Mouse (Mus musculus): Measurements from ENCODE around the gene Fgd2. TPM values are rescaled to one million over a fixed set of nuclear protein-coding genes. Genes with fewer than 3 reads are reported as not detected.

Gene Fgd2
- polyA plus RNA-seq, 1 experiment from 2014 or later: 9.8 TPM

GRCm38 (mm10) chr17:29411821-29412425 lies 51.2 kb downstream of the Fgd2 start:
- ATAC-seq: no peak
- Histone ChIP-seq H3K36me3 (ENCODE audit: control insufficient read depth, insufficient read depth, low read length) (no peaks in the 10 kb centered on the region), H3K4me3 (ENCODE audit: low read length) (no peak overlapping the region), H3K9me3 (ENCODE audit: control insufficient read depth, low read length) (no peaks in the 10 kb centered on the region), H3K4me2 (ENCODE audit: low read depth, low read length) (no peak overlapping the region), H3K4me1 (ENCODE audit: control insufficient read depth, insufficient read depth, low read length) (peaks cover 14% of the 10 kb centered on the region), H3K27ac (ENCODE audit: low read length) (no peak overlapping the region), H3K27me3 (replicated peaks; ENCODE audit: control insufficient read depth, insufficient read depth, low read length) (no peaks in the 10 kb centered on the region), H3K9ac (ENCODE audit: low read depth, low read length) (no peak overlapping the region)
- WGBS: 49% methylated on average over 8 of the region's 8 CpGs

GRCm38 (mm10) chr17:29414566-29414965 lies 53.9 kb downstream of the Fgd2 start:
- Histone ChIP-seq H3K4me2 (ENCODE audit: low read depth, low read length) (no peak overlapping the region), H3K9ac (ENCODE audit: low read depth, low read length) (no peak overlapping the region), H3K4me3 (ENCODE audit: low read length) (no peak overlapping the region), H3K36me3 (ENCODE audit: control insufficient read depth, insufficient read depth, low read length) (no peaks in the 10 kb centered on the region), H3K27ac (ENCODE audit: low read length) (no peak overlapping the region), H3K27me3 (replicated peaks; ENCODE audit: control insufficient read depth, insufficient read depth, low read length) (no peaks in the 10 kb centered on the region), H3K9me3 (ENCODE audit: control insufficient read depth, low read length) (no peaks in the 10 kb centered on the region), H3K4me1 (ENCODE audit: control insufficient read depth, insufficient read depth, low read length) (peaks cover 14% of the 10 kb centered on the region)
- no peak for ATAC-seq
- 86% methylated on average over 2 of the region's 2 CpGs for WGBS

DNA sequence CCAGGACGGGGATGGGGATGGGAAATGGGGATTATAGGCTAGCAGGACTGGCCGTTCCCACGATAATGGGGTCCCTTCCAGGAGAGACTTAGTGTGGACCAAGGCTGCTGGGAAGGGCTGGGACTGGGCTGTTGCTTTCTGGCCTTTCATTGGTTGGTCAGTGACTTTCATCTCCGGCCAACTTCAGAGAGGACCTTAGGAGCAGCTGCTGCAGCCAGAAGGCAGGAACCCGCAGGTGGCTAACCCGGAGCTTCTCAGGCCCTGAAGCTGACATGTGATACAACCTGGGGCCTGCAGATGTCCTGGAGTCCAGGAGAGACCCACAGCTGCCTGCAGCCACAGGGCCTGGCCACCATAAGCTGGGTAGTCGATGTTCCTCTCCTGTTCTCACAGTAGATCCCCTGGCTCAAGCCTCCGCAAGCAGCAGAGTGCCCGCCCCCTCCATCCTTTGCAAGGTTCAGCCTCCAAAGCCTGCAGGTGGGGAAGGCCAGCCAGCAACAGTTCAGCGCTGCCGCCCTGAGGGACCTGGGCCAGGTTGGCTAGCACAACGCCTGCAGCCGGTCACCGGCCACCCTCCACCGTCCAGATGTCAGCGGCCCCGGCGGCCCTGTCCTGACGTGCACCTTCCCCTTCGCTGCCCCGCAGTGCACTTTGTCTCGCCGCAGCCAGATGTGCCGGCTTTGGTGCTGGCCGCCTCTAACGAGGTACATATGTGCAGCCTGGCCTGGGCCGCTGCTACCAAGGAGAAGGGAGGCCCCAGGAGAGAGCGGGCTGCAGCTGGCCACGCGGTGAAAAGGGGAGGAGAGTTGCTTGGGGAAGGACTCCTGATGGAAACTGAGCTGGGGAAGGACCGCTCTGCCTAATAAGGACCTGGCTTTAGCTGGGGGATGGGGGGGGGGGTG lies 55.3 kb downstream of the Fgd2 start:
- 18% methylated on average over 31 of the region's 31 CpGs for WGBS
- H3K9me3 ChIP-seq (ENCODE audit: control insufficient read depth, low read length): no peaks in the 10 kb centered on the region
- peaks cover 14% of the 10 kb centered on the region for H3K4me1 ChIP-seq (ENCODE audit: control insufficient read depth, insufficient read depth, low read length)
- peak overlapping the region; percentile 50; the same call in 1 of the 2 replicates for H3K27ac ChIP-seq (ENCODE audit: low read length)
- ATAC-seq: peak; percentile 78
- H3K9ac ChIP-seq (ENCODE audit: low read depth, low read length): peak overlapping the region; percentile 68
- H3K4me2 ChIP-seq (ENCODE audit: low read depth, low read length): peak overlapping the region; percentile 64
- H3K4me3 ChIP-seq (ENCODE audit: low read length): peak overlapping the region; percentile 32
- H3K27me3 ChIP-seq (replicated peaks; ENCODE audit: control insufficient read depth, insufficient read depth, low read length): no peaks in the 10 kb centered on the region
- H3K36me3 ChIP-seq (ENCODE audit: control insufficient read depth, insufficient read depth, low read length): no peaks in the 10 kb centered on the region

GRCm38 (mm10) chr17:29416757-29417156 lies 56.0 kb downstream of the Fgd2 start:
- Histone ChIP-seq H3K27ac (ENCODE audit: low read length) (no peak overlapping the region), H3K4me3 (ENCODE audit: low read length) (no peak overlapping the region), H3K27me3 (replicated peaks; ENCODE audit: control insufficient read depth, insufficient read depth, low read length) (no peaks in the 10 kb centered on the region), H3K36me3 (ENCODE audit: control insufficient read depth, insufficient read depth, low read length) (no peaks in the 10 kb centered on the region), H3K9ac (ENCODE audit: low read depth, low read length) (0 out of 2 replicates have a peak overlapping the region, but pooled peaks have one; percentile 68), H3K4me2 (ENCODE audit: low read depth, low read length) (no peak overlapping the region), H3K4me1 (ENCODE audit: control insufficient read depth, insufficient read depth, low read length) (peaks cover 14% of the 10 kb centered on the region), H3K9me3 (ENCODE audit: control insufficient read depth, low read length) (no peaks in the 10 kb centered on the region)
- WGBS: 48% methylated on average over 5 of the region's 5 CpGs
- ATAC-seq: peak; percentile 82

- H3K27me3 ChIP-seq (replicated peaks; ENCODE audit: control insufficient read depth, insufficient read depth, low read length): no peaks in the 10 kb centered on the region
- peaks cover 14% of the 10 kb centered on the region for H3K4me1 ChIP-seq (ENCODE audit: control insufficient read depth, insufficient read depth, low read length)
- ATAC-seq: no peak
- H3K27ac ChIP-seq (ENCODE audit: low read length): no peak overlapping the region
- H3K9me3 ChIP-seq (ENCODE audit: control insufficient read depth, low read length): no peaks in the 10 kb centered on the region
- no peak overlapping the region for H3K4me2 ChIP-seq (ENCODE audit: low read depth, low read length)
- no peak overlapping the region for H3K4me3 ChIP-seq (ENCODE audit: low read length)
- H3K36me3 ChIP-seq (ENCODE audit: control insufficient read depth, insufficient read depth, low read length): no peaks in the 10 kb centered on the region
- H3K9ac ChIP-seq (ENCODE audit: low read depth, low read length): no peak overlapping the region
- WGBS: 68% methylated on average over 3 of the region's 3 CpGs
Observed at GRCm38 (mm10) chr17:29418758-29419380, 58.2 kb downstream of the Fgd2 start.

GRCm38 (mm10) chr17:29419976-29420739 lies 59.4 kb downstream of the Fgd2 start:
- no peak overlapping the region for H3K4me2 ChIP-seq (ENCODE audit: low read depth, low read length)
- 72% methylated on average over 12 of the region's 12 CpGs for WGBS
- no peak overlapping the region for H3K4me3 ChIP-seq (ENCODE audit: low read length)
- H3K27me3 ChIP-seq (replicated peaks; ENCODE audit: control insufficient read depth, insufficient read depth, low read length): no peaks in the 10 kb centered on the region
- no peak overlapping the region for H3K9ac ChIP-seq (ENCODE audit: low read depth, low read length)
- no peak overlapping the region for H3K27ac ChIP-seq (ENCODE audit: low read length)
- H3K4me1 ChIP-seq (ENCODE audit: control insufficient read depth, insufficient read depth, low read length): peaks cover 14% of the 10 kb centered on the region
- no peak for ATAC-seq
- no peaks in the 10 kb centered on the region for H3K36me3 ChIP-seq (ENCODE audit: control insufficient read depth, insufficient read depth, low read length)
- H3K9me3 ChIP-seq (ENCODE audit: control insufficient read depth, low read length): no peaks in the 10 kb centered on the region

GRCm38 (mm10) chr17:29421319-29421718 lies 60.6 kb downstream of the Fgd2 start:
- Histone ChIP-seq H3K9me3 (ENCODE audit: control insufficient read depth, low read length) (no peaks in the 10 kb centered on the region), H3K27me3 (replicated peaks; ENCODE audit: control insufficient read depth, insufficient read depth, low read length) (no peaks in the 10 kb centered on the region), H3K36me3 (ENCODE audit: control insufficient read depth, insufficient read depth, low read length) (no peaks in the 10 kb centered on the region), H3K27ac (ENCODE audit: low read length) (no peak overlapping the region), H3K4me3 (ENCODE audit: low read length) (no peak overlapping the region), H3K4me2 (ENCODE audit: low read depth, low read length) (no peak overlapping the region), H3K4me1 (ENCODE audit: control insufficient read depth, insufficient read depth, low read length) (peaks cover 6% of the 10 kb centered on the region), H3K9ac (ENCODE audit: low read depth, low read length) (no peak overlapping the region)
- no peak for ATAC-seq
- 77% methylated on average over 3 of the region's 3 CpGs for WGBS

DNA sequence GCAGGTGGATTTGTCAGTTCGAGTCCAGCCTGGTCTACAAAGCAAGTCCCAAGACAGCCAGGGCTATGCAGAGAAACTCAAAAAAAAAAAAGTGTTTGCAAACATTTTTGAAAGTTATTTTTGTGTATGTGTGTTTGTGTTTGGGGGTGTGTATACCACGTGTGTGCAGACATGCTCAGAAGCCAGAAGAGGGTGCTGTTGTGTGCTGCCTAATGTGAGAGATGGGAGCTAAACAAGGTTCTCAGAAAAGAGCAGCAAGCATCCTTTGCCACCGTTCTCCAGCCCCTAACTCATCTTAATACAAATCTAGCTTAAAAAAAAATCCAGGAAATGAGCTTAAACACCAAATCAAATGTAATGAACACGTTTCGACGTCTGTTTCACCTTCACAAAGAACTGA lies 61.6 kb downstream of the Fgd2 start:
- WGBS: 87% methylated on average over 6 of the region's 6 CpGs
- ATAC-seq: no peak

More for the DNA sequence above, 61.6 kb downstream of the Fgd2 start:
- no peak overlapping the region for H3K4me3 ChIP-seq (ENCODE audit: low read length)
- H3K27me3 ChIP-seq (replicated peaks; ENCODE audit: control insufficient read depth, insufficient read depth, low read length): no peaks in the 10 kb centered on the region
- H3K27ac ChIP-seq (ENCODE audit: low read length): no peak overlapping the region
- H3K9me3 ChIP-seq (ENCODE audit: control insufficient read depth, low read length): no peaks in the 10 kb centered on the region
- no peak overlapping the region for H3K9ac ChIP-seq (ENCODE audit: low read depth, low read length)
- no peaks in the 10 kb centered on the region for H3K36me3 ChIP-seq (ENCODE audit: control insufficient read depth, insufficient read depth, low read length)
- no peaks in the 10 kb centered on the region for H3K4me1 ChIP-seq (ENCODE audit: control insufficient read depth, insufficient read depth, low read length)
- H3K4me2 ChIP-seq (ENCODE audit: low read depth, low read length): no peak overlapping the region
